Mouse (Mus musculus) G1E (cell line): ENCODE data around the gene Best2.

ENCODE experiments used
- CTCF ChIP-seq: IDR thresholded peaks from 2 replicates; pipeline ENCODE4 v1.5.1; 2012; ENCODE audit warnings: low read depth, low read length, inconsistent platforms, mixed read lengths
- GATA1 ChIP-seq: IDR thresholded peaks from 2 replicates; pipeline ENCODE4 v1.6.1; 2012; ENCODE audit warnings: borderline replicate concordance, low read length, inconsistent platforms, mixed read lengths
- POLR2AphosphoS5 ChIP-seq: IDR thresholded peaks from 2 replicates; pipeline ENCODE4 v1.6.1; 2012; ENCODE audit warnings: low read depth, low read length, inconsistent platforms; ENCODE audit not compliant: insufficient replicate concordance

GRCm38 (mm10) chr8:85013230-85013840 lies 996 bp downstream of the Best2 start:
- TF ChIP-seq POLR2AphosphoS5 (no peak), CTCF (no peak), GATA1 (no peak)
